Mouse (Mus musculus) ovary, postnatal 14 days (tissue): Measurements from ENCODE around the gene Gga3.

Experiments
- DNase-seq: peaks from one replicate; pipeline ENCODE4 v3.0.0; 2022; ENCODE audit warnings: low spot score

The Gga3 gene

GRCm38 (mm10) chr11:115564064-115564809 lies 39.6 kb downstream of the Gga3 start, which contains the start of gene Nup85:
TSS of gene Nup85 (plus strand) at chr11:115564434.
- peak; percentile 97 for DNase-seq

GRCm38 (mm10) chr11:115563406-115563805 lies 40.4 kb downstream of the Gga3 start:
- no peak for DNase-seq

DNA sequence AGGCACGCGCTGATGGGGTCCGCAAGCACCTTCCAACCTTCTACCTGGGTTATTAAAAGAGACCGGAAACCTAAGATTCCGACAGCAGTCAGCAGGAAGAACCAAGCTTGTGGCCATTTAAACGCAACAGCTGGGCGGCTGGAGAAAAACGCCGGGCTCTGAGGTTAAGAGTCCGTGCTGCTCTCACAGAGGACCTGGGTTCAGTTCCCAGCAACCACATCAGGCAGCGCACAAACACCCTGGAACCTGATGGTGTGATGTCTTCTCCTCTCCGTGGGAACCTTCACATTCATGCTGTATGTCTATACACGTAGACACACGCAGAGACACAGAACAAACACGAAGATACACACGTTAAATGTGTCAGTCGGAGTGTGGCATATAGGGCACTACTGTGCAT lies 48.1 kb downstream of the Gga3 start:
- no peak for DNase-seq

DNA sequence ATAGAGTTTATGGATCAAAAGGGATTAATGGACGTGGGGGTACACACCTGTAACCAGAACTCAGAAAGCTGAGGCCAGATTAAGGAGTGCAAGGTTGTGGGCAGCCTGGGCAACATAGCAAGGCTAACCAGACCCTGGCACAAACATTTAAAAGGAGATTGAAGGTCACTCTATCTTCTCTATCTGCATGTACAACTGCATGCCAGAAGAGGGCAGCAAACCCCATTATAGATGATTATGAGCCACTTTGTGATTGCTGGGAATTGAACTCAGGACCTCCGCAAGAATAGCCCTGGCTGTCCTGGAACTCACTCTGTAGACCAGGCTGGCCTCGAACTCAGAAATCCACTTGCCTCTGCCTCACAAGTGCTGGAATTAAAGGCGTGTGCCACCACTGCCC lies 51.1 kb downstream of the Gga3 start:
- DNase-seq: no peak

DNA sequence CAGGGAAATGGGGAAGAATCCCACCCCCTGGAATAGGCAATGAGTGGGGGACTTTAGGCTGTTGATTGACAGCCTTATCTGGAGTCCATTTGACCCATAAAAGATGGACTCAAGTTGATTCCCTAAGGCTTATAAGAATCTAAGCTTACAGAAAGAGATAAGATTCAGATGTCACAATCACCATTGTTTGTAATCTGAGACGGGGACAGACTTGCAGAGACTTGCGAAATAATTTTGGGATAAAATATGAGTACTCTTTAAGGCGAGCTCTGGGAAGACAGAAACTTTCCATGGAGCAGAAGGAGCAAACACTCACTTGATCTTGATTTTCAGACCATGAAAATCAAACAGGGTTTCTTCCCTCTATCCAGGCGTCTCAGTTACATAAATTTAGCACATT lies 60.3 kb downstream of the Gga3 start:
- DNase-seq: no peak

- DNase-seq: no peak
Observed at GRCm38 (mm10) chr11:115538045-115538444, 65.8 kb downstream of the Gga3 start.

DNA sequence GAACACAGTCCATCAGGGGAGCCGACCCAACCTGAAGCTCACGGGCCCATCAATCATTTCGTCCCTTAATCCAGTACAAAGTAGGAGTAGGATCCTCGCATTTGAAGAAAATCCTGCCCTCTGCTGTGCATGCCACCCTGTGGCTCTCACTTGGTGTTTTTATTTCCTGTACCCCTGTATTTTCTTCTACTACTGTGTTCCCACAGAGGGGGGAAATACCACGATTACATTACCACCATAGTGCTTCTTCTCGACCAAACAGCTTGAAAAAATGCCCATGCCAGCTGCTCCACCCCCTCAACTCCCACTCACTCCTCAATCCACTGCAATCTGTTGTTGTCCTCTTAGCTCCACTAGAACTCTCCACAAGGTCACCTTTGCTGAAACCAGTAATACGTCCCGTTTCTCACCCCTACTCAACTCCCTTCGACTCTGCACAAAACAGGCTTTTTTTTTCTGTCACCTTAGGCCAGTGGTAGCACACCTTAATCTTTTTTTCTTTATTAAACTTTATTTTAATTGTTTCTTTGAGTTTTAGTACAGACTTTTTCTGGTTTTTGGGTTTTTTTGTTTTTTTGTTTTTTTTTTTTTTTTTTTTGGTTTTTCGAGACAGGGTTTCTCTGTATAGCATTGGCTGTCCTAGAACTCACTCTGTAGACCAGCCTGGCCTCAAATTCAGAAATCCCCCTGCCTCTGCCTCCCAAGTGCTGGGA lies 66.8 kb downstream of the Gga3 start:
- DNase-seq: no peak

DNA sequence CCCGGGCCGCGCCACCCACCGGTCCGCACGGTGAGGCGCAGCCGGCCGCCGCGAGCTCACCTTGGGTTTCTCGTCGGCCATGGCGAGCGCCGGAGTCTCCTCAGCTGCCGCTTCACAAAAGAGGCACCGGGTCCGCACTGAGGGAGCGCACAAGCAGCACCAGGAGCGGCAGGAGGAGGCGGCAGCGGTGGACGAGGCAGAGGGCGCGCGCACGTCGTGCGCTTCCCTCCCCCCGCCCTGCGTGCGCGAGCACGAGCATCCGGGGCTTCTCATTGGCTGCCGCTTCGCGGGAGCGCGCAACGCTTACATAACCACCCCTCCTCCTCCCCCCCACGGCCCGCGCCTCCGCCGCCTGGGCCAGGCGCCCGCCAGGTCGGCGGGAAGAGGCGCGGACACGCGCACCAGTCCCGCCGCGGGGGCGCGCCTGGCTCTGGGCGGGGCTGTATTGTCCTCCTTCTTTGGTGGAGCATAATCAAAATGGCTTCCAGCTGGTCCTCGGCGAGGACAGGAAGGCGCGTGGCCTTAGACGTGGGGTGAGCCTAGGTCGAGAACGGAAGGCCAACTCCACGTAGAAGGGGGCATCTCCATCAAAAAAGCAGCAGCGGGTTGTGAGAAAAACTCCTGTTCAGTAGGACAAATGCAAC lies 67.7 kb downstream of the Gga3 start, which contains the start of gene Sumo2:
Sumo2 (minus strand) TSS at position 239 of the 644 bp plus-strand sequence.
- DNase-seq: peak; percentile 99

DNA sequence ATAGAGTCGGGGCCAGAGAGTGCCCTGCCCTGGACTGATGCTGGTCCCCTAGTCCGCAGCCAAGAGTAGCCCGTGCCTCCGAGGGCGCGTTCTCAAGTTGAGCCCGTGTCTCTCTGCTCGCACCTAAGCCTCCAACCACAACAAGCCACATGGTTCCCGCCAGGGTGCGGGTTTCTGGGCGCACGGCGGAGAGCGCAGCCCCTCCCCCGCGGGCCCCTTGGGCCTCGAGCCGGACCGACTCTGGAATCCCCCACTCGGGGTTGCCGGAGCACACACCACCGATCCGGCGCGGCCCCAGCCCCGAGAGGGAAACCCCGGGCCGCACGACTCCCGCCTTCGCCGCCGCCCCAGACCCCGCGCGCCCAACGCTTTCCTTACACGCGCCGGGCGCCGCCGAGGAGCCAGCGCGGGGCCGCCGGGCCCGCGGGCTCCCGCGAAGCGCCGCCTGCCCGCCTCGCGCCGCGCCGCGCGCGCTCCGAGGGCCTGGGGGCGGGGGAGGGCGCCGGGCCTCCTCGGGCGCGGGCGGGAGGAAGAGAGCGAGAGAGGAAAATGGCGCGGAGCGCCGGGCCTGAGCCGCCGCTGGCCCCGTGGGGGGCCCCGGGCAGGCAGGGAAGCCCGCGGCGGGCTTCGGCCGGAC lies 68.3 kb downstream of the Gga3 start:
- DNase-seq: peak; percentile 49

DNA sequence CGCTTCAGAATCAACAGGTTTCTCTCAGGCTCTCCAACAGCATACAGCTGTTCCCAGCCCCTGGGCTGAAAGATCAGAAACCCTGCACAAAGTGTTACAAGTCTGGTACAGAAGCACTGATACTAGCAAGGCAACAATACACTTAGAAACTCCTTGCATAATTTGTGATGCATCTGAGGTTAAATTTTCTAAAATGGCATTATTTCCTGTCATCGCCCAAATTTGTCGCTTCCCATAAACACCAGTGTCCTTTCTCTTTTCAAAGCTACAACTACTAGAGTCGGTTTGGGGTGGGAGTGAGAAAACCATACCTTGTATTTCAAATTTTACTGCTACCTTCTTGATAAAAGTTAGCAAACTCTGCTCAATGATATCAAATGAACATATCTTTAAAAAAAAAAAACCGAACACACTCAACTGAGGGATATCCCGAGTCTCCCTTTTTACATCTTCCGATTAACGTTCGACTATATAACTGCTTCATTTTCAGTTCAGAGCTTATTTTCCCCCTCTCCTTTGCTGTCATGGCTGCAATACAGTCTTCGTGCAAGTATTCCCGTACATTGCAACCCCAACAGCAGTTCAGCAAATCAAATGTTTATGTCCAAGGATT lies 69.0 kb downstream of the Gga3 start:
- DNase-seq: no peak
